Mouse (Mus musculus) adrenal gland, adult (tissue): ENCODE data around the gene Dysf.

ENCODE experiments used
- DNase-seq, 2 experiments: peaks; one replicate each; pipeline ENCODE4 v3.0.0; 2022 to 2023; ENCODE audit warnings: low spot score in 1 of 2; ENCODE audit not compliant: inconsistent age in 2 of 2

Dysf gene

GRCm38 (mm10) chr6:84106082-84106481 is 97.7 kb downstream of the Dysf start:
- DNase-seq: no peak

- no peak for DNase-seq
Observed at GRCm38 (mm10) chr6:84110377-84110776, 102.0 kb downstream of the Dysf start.

- no peak for DNase-seq
Observed at GRCm38 (mm10) chr6:84111106-84111505, 102.7 kb downstream of the Dysf start.

- DNase-seq: no peak
Observed at GRCm38 (mm10) chr6:84119731-84120530, 111.5 kb downstream of the Dysf start.

GRCm38 (mm10) chr6:84124609-84125008 is 116.2 kb downstream of the Dysf start:
- no peak for DNase-seq

- DNase-seq: peak; percentile 35 to 55
Observed at GRCm38 (mm10) chr6:84125101-84125500, 116.7 kb downstream of the Dysf start.

- no peak for DNase-seq
Observed at GRCm38 (mm10) chr6:84128229-84128628, 119.8 kb downstream of the Dysf start.

- DNase-seq: no peak
Observed at GRCm38 (mm10) chr6:84130867-84131266, 122.5 kb downstream of the Dysf start.

GRCm38 (mm10) chr6:84131539-84131938 is 123.1 kb downstream of the Dysf start:
- peak in 1 of 2 experiments; percentile 37 for DNase-seq

GRCm38 (mm10) chr6:84133053-84133452 is 124.7 kb downstream of the Dysf start:
- DNase-seq: no peak

GRCm38 (mm10) chr6:84133996-84134721 is 125.8 kb downstream of the Dysf start:
- DNase-seq: no peak

GRCm38 (mm10) chr6:84134722-84135394 is 126.5 kb downstream of the Dysf start:
- no peak for DNase-seq

- no peak for DNase-seq
Observed at GRCm38 (mm10) chr6:84135709-84136108, 127.3 kb downstream of the Dysf start.

GRCm38 (mm10) chr6:84136345-84136744 is 128.0 kb downstream of the Dysf start:
- DNase-seq: no peak

- DNase-seq: peak; percentile 57 to 86
Observed at GRCm38 (mm10) chr6:84139932-84140331, 131.5 kb downstream of the Dysf start.

- DNase-seq: peak in 1 of 2 experiments; percentile 47
Observed at GRCm38 (mm10) chr6:84142481-84142880, 134.1 kb downstream of the Dysf start.

- peak in 1 of 2 experiments; percentile 60 for DNase-seq
Observed at GRCm38 (mm10) chr6:84143328-84143727, 134.9 kb downstream of the Dysf start.

- DNase-seq: no peak
Observed at GRCm38 (mm10) chr6:84144393-84144792, 136.0 kb downstream of the Dysf start.

- no peak for DNase-seq
Observed at GRCm38 (mm10) chr6:84147206-84148004, 139.0 kb downstream of the Dysf start.

GRCm38 (mm10) chr6:84148470-84148869 is 140.1 kb downstream of the Dysf start:
- DNase-seq: peak in 1 of 2 experiments; percentile 80

GRCm38 (mm10) chr6:84154508-84154907 is 146.1 kb downstream of the Dysf start:
- DNase-seq: peak; percentile 65 to 86
